Mouse (Mus musculus) midbrain, embryonic 10.5 days (tissue): ENCODE measurements around the gene Ucn2. TPM values are rescaled to one million over a fixed set of nuclear protein-coding genes. Genes with fewer than 3 reads are reported as not detected.

Source experiments
- DNase-seq: peaks from one replicate; pipeline ENCODE4 v3.0.0-alpha.2; 2017; ENCODE audit warnings: low spot score
- H3K27ac ChIP-seq: fragments of 300-500 bp; sonication (generic); replicated peaks from 2 replicates; pipeline ENCODE4 v1.5.1; 2016; ENCODE audit warnings: mild to moderate bottlenecking
- H3K27me3 ChIP-seq: fragments of 300-500 bp; sonication (generic); 2 replicates; pipeline ENCODE4 v1.6.1; 2016; ENCODE audit warnings: low read depth, mild to moderate bottlenecking; ENCODE audit not compliant: poor library complexity, severe bottlenecking
- H3K36me3 ChIP-seq: fragments of 300-500 bp; sonication (generic); 2 replicates; pipeline ENCODE4 v1.6.1; 2016; ENCODE audit warnings: mild to moderate bottlenecking, moderate library complexity
- H3K4me1 ChIP-seq: fragments of 300-500 bp; sonication (generic); 2 replicates; pipeline ENCODE4 v1.6.1; 2016
- H3K4me3 ChIP-seq: fragments of 300-500 bp; sonication (generic); 2 replicates; pipeline ENCODE4 v1.5.1; 2016; ENCODE audit warnings: mild to moderate bottlenecking, moderate library complexity
- H3K9me3 ChIP-seq: fragments of 300-500 bp; sonication (generic); replicated peaks from 2 replicates; pipeline ENCODE4 v1.6.1; 2016; ENCODE audit warnings: mild to moderate bottlenecking
- WGBS: fragments of 180-500 bp; shearing (Covaris S2); methylation state at CpG from one replicate; pipeline ENCODE4 v1.1.7; 2016; 5-methylcytosine and 5-hydroxymethylcytosine counted together
- polyA plus RNA-seq: library from polyadenylated mRNA; unstranded; fragments of >200 nt; fragmentation: Nextera tagmentation; extraction: Ambion mirVana; gene quantifications from 2 replicates; pipeline ENCODE4 v1.2.1, GENCODE M21; 2016

The Ucn2 gene
- polyA plus RNA-seq, 1 experiment from 2014 or later, result not detected

DNA sequence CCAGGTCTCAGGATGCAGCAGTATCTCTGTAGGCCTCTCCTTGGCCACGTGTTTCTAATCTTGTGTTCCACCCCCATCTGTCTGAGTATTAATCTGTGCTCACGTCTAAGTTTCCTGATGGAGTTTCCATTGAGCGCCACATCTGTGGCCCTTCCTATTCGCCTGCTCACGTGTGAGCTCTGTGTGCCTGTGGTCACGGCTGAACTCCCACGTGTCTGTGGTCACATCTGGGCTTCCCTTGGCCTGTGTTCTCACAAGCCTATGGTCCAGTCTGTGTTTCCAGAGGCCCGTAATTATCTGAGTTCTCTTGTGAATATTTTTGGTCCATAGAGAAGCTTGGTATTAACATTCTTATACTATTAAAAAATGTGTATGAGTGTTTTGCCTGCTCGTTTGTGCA is 9.3 kb upstream of the Ucn2 start:
- Histone ChIP-seq H3K27ac (no peak overlapping the region), H3K4me1 (no peaks in the 10 kb centered on the region), H3K4me3 (no peak overlapping the region), H3K36me3 (no peaks in the 10 kb centered on the region), H3K27me3 (no peaks in the 10 kb centered on the region), H3K9me3 (no peaks in the 10 kb centered on the region)
- 84% methylated on average over 9 of the region's 9 CpGs for WGBS
- no peak for DNase-seq

DNA sequence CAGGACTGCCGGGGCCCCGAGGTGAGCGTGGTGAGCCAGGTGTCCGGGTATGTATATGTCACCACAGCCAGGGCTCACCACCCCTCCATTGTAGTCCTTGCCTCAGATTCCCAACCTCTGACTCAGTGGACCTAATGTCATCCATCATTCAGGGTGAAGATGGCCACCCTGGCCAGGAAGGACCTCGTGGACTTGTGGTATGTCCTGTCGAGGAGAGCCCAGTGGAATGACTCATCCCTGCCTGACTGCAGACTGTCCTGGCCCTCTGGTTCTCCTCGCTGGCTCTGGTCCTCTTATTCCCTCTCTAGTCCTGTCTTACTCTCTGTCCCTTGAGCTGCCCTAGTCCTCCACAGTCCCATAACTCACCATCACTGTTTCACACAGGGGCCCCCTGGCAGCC is 7.8 kb upstream of the Ucn2 start:
- Histone ChIP-seq H3K4me1 (no peaks in the 10 kb centered on the region), H3K9me3 (no peaks in the 10 kb centered on the region), H3K27me3 (no peaks in the 10 kb centered on the region), H3K4me3 (no peak overlapping the region), H3K27ac (no peak overlapping the region), H3K36me3 (no peaks in the 10 kb centered on the region)
- no peak for DNase-seq
- 91% methylated on average over 7 of the region's 7 CpGs for WGBS

DNA sequence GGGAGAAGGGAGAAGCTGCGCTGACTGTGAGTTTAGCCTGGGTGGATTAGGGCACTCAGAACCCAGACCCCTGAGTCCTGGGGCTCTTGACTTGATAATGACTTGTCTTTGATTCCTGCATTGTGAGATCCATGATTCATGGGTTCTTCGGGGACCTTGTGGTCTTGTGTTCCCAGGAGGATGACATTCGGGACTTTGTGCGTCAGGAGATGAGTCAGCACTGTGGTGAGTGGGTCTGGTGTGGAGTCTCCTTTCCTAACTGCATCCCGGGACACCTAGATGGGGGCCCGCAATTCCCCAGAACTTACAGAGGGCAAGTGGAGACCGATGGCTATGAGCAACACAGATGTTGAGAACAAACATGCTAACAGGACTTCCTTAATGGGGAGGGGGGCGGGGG is 3.3 kb upstream of the Ucn2 start:
- Histone ChIP-seq H3K4me1 (0 out of 2 replicates have a peak, but pooled peaks cover 4% of the 10 kb centered on the region), H3K4me3 (no peak overlapping the region), H3K27ac (no peak overlapping the region), H3K36me3 (no peaks in the 10 kb centered on the region), H3K9me3 (no peaks in the 10 kb centered on the region), H3K27me3 (no peaks in the 10 kb centered on the region)
- 89% methylated on average over 8 of the region's 8 CpGs for WGBS
- DNase-seq, result no peak

DNA sequence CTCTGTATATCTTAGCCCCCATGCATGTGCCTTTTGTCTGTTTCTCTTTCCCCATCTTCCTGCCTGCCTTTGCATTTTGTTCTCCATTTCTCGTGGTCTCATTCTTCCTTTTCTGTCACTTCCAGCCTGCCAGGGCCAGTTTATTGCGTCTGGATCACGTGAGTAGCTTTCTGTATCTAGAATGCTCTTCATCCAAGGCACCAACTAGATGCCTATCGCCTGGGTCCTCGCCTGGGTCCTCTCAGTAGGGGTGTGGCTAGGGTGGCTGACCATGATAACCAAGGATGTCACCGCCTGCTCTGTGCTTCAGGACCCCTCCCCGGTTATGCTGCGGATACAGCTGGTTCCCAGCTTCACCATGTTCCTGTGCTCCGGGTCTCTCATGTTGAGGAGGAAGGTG is 2.6 kb upstream of the Ucn2 start:
- no peaks in the 10 kb centered on the region for H3K9me3 ChIP-seq
- no peak overlapping the region for H3K4me3 ChIP-seq
- H3K27me3 ChIP-seq, result no peaks in the 10 kb centered on the region
- DNase-seq, result no peak
- H3K27ac ChIP-seq, result no peak overlapping the region
- H3K4me1 ChIP-seq, result peaks cover 11% of the 10 kb centered on the region
- no peaks in the 10 kb centered on the region for H3K36me3 ChIP-seq
- WGBS, result 81% methylated on average over 9 of the region's 9 CpGs

DNA sequence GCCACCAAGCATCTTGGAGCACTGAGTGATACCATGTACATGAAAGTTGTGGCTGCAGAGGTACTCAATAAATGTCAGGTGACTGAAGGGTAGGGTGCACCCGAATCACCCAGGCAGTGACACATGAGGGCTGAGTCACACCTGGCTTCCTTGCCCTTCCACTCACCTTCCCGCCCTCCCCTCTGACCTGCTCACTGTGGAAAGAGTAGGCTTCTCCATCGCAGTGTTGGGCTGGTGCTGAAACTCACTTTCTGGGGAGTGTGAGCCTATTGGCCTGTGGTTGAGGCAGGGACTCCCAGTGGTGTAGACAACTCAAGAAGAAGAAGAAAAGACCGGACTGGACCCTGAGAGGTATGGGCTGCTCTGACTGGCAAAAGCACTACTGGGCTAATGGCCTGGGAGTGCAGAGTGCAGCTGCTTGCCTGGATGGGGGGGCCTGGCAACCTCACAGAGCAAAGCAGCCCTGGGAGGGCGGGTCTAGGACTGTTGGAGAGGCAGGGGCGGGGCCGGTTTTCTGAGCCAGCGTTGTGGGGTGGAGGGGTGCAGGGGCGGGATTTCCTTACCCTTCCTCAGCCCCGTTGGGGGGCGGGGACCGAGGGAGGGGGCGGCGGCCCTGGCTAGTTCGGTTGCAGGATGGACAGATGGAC is 2.0 kb downstream of the Ucn2 start:
- Histone ChIP-seq H3K4me3 (peak overlapping the region; percentile 27; the same call in 1 of the 2 replicates), H3K27ac (peak overlapping the region; percentile 55; the same call in 1 of the 2 replicates), H3K36me3 (no peaks in the 10 kb centered on the region), H3K27me3 (no peaks in the 10 kb centered on the region), H3K4me1 (peaks cover 36% of the 10 kb centered on the region), H3K9me3 (no peaks in the 10 kb centered on the region)
- DNase-seq, result no peak
- 22% methylated on average over 15 of the region's 15 CpGs for WGBS

DNA sequence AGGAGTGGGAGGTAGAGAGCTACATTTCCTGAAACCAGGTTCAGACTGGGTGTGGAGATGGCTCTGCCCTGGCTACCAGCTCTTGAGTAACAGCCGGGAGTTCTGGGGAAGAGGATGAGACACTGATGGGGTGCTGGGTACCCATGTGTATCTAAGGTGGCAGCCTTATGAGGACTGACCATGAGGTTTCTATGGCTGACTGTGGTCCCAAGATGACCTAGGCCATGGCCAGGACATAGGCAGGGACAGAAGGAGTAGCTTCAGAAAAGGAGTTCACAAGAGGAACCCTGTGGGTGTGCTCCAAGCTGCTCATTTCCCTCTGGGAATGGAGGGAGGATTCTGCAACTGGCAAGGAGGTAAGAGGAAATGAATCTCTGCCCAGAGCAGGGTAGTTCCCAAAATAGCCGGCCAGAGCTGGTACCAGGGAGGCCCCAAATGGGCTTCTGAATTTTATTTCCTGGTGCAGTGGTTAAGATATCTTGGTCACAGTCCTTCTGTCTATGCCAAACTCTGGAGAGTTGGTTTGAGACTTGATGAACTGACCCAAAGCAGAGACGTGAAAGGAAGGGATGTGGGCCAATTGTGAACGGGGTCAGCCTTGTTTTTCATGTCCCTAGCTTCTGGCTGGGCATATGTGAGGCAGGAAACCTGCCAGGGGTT is 4.1 kb downstream of the Ucn2 start:
- Histone ChIP-seq H3K36me3 (no peaks in the 10 kb centered on the region), H3K27me3 (no peaks in the 10 kb centered on the region), H3K27ac (0 out of 2 replicates have a peak overlapping the region, but pooled peaks have one; percentile 10), H3K4me1 (peaks cover 32% of the 10 kb centered on the region), H3K4me3 (no peak overlapping the region), H3K9me3 (no peaks in the 10 kb centered on the region)
- DNase-seq, result no peak
- WGBS, result 83% methylated on average over 4 of the region's 4 CpGs

DNA sequence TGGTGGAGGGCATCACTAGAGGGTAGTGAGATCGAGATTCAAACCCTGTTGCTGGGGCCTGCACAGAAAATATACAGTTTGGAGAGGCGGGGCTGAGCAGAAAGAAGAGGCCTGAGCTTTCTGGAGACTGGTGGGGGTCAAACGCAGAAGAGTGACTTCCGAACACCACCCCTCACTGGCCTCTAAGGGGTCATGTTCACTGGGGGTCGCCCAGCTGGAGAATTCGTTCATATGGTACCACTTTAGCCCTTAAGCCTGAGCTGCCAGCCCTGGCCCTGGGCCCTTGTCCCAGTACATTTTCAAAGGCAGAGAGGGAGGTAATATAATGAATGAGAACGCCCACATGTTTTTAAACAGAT is 4.6 kb downstream of the Ucn2 start:
- H3K27me3 ChIP-seq, result no peaks in the 10 kb centered on the region
- H3K4me1 ChIP-seq, result peaks cover 32% of the 10 kb centered on the region
- peak overlapping the region; percentile 61; the same call in 1 of the 2 replicates for H3K4me3 ChIP-seq
- DNase-seq, result no peak
- H3K9me3 ChIP-seq, result no peaks in the 10 kb centered on the region
- WGBS, result 75% methylated on average over 7 of the region's 7 CpGs
- H3K36me3 ChIP-seq, result no peaks in the 10 kb centered on the region
- 0 out of 2 replicates have a peak overlapping the region, but pooled peaks have one; percentile 10 for H3K27ac ChIP-seq

DNA sequence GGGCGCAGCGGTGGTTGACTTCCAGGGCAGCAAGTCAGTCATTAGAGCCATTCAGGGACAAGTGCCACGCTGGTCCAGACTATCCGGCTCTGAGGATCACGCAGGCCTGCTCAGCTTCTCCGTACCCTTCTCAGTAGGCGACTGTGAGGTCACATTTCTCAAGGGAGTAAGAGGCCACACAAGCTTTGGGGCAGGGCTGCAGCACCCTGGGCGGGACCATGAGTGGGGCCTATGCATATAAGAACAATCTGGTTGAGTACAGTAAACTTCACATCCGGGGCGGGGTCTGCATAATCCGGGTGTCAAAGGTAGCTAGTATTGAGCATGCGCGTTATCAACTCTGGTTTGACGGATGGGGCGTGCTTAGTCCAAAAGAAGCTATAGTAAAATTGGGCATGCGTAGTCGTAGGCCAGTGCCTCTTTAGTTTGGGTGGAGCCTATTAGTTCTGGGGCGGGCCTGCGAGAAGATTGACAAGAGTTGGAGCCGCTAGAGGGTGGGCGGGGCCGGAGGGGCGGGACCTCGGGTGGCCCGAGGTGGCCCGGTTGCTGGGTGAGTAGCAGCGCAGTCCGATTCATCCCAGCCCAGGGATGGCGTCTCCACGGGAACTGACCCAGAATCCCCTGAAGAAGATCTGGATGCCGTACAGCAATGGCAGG is 5.7 kb downstream of the Ucn2 start, which contains the start of gene Pfkfb4:
Gene Pfkfb4, plus strand, starts transcription at position 351 of the 657 bp plus-strand sequence.
- no peaks in the 10 kb centered on the region for H3K27me3 ChIP-seq
- H3K4me1 ChIP-seq, result peaks cover 32% of the 10 kb centered on the region
- H3K36me3 ChIP-seq, result no peaks in the 10 kb centered on the region
- H3K9me3 ChIP-seq, result no peaks in the 10 kb centered on the region
- H3K27ac ChIP-seq, result peak within 1 kb of the TSS; percentile 90
- peak; percentile 95 for DNase-seq
- 2% methylated on average over 31 of the region's 31 CpGs for WGBS
- peak within 1 kb of the TSS; percentile 61 for H3K4me3 ChIP-seq

DNA sequence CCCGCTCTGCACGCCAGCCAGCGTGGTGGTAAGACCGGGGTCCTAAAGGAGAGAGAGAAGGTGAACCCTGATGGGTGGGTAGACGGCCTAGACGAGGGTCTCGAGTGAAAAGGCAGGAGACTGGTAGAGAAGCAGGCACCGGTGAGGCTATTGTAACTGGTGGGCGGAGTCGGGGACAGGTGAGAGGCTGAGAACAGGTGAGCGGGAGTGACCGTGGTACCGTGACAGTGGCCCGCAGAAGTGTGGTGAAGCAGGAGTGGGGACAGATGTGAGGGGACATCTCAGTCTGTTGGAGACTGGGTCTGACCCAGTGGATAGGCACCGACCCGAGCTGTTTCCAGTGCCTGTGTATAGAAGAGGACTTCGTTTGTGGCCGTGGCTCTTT is 6.3 kb downstream of the Ucn2 start:
- Histone ChIP-seq H3K27me3 (no peaks in the 10 kb centered on the region), H3K9me3 (no peaks in the 10 kb centered on the region), H3K4me3 (peak overlapping the region; percentile 61), H3K36me3 (no peaks in the 10 kb centered on the region), H3K27ac (peak overlapping the region; percentile 90), H3K4me1 (peaks cover 32% of the 10 kb centered on the region)
- DNase-seq, result no peak
- 7% methylated on average over 18 of the region's 18 CpGs for WGBS

DNA sequence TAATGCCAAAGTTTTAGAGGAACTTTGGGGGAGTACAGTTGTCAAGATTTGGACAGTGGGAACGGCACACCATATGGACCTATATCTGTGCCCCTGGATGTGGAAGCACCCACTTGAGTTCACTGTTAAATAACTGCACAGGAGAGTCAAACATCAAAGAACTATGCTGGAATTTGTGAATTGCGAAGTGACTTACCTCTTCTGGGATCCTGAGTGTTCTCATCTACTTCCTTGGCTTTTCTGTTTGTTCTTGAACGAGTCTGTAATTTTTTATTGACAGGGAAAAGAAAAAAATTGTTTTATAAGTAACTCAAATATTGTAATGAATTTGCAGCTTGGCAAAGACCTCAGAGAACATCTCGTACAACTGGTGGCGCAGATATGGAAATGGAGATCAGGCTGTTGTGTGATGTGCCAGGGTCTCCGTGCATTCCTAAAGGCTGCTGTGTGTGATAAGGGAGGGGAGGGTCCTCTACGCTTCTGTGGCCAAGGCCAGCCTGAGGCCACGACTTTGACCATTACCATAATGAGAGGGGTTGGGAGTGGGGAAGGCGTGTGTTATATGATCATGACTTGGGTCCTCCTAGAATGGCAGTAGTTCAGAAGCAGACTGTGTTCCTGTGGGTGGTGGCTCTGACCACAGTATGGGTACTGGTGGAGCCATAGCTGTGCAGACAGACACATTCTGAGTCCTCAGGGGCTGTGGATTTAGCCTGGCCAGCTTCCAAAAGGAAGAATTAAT is 7.0 kb downstream of the Ucn2 start:
- no peaks in the 10 kb centered on the region for H3K36me3 ChIP-seq
- no peak overlapping the region for H3K27ac ChIP-seq
- H3K4me1 ChIP-seq, result peaks cover 29% of the 10 kb centered on the region
- 85% methylated on average over 9 of the region's 9 CpGs for WGBS
- no peaks in the 10 kb centered on the region for H3K9me3 ChIP-seq
- no peak for DNase-seq
- H3K4me3 ChIP-seq, result peak overlapping the region; percentile 61
- no peaks in the 10 kb centered on the region for H3K27me3 ChIP-seq

DNA sequence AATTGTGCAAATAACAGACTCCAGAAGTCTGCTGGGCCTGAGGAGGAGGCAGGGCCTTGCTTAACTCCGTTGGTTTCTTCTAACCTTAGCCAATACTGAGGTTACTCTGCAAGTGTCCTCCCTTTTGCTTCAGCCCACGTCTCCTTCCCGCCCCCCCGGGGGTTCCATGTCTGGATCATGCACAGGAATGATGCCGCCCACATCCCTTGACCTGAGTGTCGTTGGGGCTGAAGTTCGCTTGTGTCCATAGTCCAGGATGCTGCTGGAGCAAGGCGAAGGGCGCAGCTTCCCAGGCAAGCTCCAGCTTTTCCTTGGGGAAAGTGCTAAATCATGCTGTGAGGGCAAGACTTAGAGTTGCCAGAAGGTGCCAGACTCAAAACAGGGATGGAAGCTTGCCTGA is 10.6 kb downstream of the Ucn2 start:
- Histone ChIP-seq H3K36me3 (no peaks in the 10 kb centered on the region), H3K27ac (no peak overlapping the region), H3K4me1 (peaks cover 9% of the 10 kb centered on the region), H3K27me3 (no peaks in the 10 kb centered on the region), H3K9me3 (no peaks in the 10 kb centered on the region), H3K4me3 (no peak overlapping the region)
- DNase-seq, result no peak
- 80% methylated on average over 9 of the region's 9 CpGs for WGBS

DNA sequence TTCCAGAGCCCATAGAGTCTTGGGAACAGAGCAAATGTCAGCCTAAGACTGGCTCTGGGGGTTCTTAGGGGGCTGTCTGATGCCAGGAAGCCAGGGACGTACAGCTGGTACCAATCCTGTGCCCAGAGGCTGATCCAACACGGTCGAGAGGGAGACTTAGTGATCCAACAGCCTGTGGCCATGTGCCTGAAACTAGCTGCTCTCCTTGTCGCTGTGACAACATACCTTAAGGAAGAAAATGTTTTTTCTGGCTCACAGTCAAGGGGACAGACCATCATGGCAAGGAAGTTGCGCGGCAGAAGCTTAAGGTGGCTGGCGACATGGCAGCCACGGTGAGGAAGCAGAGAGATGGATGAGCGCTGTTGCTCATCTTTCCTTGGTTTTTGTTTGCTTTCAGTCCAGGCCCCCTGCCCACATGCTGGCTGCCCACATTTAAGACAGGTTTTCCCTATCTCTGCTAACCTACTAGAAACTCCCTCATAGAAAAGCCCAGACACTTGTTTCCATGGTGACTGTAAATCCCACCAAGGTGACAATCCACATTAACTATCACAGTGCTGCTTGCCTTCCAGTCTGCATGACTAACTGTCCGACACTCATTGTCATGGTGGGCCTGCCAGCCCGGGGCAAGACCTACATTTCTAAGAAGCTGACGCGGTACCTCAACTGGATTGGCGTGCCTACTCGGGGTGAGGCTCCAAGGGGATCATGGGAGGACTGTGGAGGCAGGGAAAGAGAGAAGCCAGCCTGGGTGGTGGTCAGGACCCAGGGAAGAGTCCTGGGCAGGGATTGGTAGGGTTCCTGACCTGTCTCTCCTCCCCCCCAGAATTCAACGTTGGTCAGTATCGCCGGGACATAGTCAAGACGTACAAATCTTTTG is 12.7 kb downstream of the Ucn2 start:
- no peaks in the 10 kb centered on the region for H3K36me3 ChIP-seq
- no peak overlapping the region for H3K4me3 ChIP-seq
- DNase-seq, result no peak
- WGBS, result 86% methylated on average over 19 of the region's 19 CpGs
- H3K9me3 ChIP-seq, result no peaks in the 10 kb centered on the region
- no peaks in the 10 kb centered on the region for H3K27me3 ChIP-seq
- H3K27ac ChIP-seq, result no peak overlapping the region
- H3K4me1 ChIP-seq, result no peaks in the 10 kb centered on the region
